Mouse (Mus musculus) kidney, adult 2 months (tissue): ENCODE measurements around the gene Nhej1. TPM values are rescaled to one million over a fixed set of nuclear protein-coding genes. Genes with fewer than 3 reads are reported as not detected.
A peak's percentile ranks its signal among the peaks of the same experiment; 100 is the strongest.

Source experiments
- DNase-seq: peaks from one replicate; pipeline ENCODE4 v3.0.0; 2021
- H3K27ac ChIP-seq: fragments of 200-500 bp; 2 replicates; pipeline ENCODE4 v1.5.1; 2012; ENCODE audit warnings: low read depth, low read length, control low read depth, inconsistent platforms; ENCODE audit not compliant: insufficient read depth
- H3K27me3 ChIP-seq: fragments of 200-500 bp; replicated peaks from 2 replicates; pipeline ENCODE4 v1.6.1; 2012; ENCODE audit warnings: mild to moderate bottlenecking, moderate library complexity, low read length, inconsistent platforms; ENCODE audit not compliant: control insufficient read depth, insufficient read depth
- H3K36me3 ChIP-seq: fragments of 200-500 bp; 2 replicates; pipeline ENCODE4 v1.6.1; 2012; ENCODE audit warnings: mild to moderate bottlenecking, moderate library complexity, low read length, inconsistent platforms; ENCODE audit not compliant: control insufficient read depth, insufficient read depth
- H3K4me1 ChIP-seq: fragments of 200-500 bp; 2 replicates; pipeline ENCODE4 v1.6.1; 2011; ENCODE audit warnings: low read length; ENCODE audit not compliant: control insufficient read depth, insufficient read depth
- H3K4me3 ChIP-seq: fragments of 200-500 bp; 2 replicates; pipeline ENCODE4 v1.5.1; 2011; ENCODE audit warnings: mild to moderate bottlenecking, low read depth, low read length, control low read depth; ENCODE audit not compliant: insufficient read depth
- CTCF ChIP-seq: fragments of 200-500 bp; conservative IDR thresholded peaks from 2 replicates; pipeline ENCODE4 v1.5.1; 2011; ENCODE audit warnings: low read depth, mild to moderate bottlenecking, control low read depth, low read length, moderate library complexity, mixed read lengths; ENCODE audit not compliant: insufficient read depth, insufficient read length
- POLR2A ChIP-seq: fragments of 200-500 bp; IDR thresholded peaks from one replicate; pipeline ENCODE4 v1.6.1; 2011; ENCODE audit warnings: low read depth, low read length, control low read depth
- WGBS: fragments of 180-500 bp; shearing (Covaris S2); methylation state at CpG from one replicate; pipeline ENCODE4 v1.1.7; 2018; 5-methylcytosine and 5-hydroxymethylcytosine counted together
- polyA plus RNA-seq: library from polyadenylated mRNA; depleted of rRNA; stranded (reverse); fragments of >200 nt; gene quantifications from 2 replicates; pipeline ENCODE4 v1.2.3, GENCODE M21; 2012

The Nhej1 gene
- polyA plus RNA-seq, 1 experiment, result 4.2 TPM

DNA sequence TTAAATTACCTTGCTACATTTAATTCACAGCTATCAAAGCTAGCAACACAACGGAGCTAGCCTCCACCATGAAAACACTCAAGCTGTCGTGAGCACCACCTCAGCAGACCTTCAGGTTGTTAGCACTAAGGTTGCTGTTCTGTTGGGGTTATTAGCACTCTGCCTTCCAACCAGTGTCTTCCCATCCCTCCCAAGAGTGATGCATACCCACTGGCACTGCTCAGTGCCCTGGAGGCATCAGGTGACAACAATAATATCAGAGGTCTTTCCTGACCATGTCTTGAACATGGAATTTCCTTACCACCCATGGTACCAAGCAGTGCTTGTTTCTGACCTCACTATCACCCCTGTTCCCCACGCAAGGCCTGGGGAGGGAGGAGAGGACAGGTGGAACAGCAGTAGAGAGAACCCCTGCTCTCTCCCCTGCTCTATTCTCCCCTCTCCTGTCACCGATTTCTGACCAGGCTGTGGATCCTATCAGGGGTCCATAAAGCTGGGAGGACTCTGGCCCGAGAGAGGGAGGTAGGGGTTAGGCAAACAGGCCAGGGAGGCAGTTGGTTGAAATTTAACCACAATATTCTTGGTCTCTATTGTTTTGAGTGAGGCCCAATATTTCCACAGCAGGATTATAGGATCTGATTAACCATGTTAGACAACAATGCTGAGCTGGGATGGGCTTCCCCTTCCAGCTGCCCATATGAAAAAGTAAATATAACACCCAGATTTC, 162.7 kb downstream of the Nhej1 start:
- peaks cover 15% of the 10 kb centered on the region for H3K4me1 ChIP-seq
- peak; percentile 39 for DNase-seq
- H3K27me3 ChIP-seq, result no peaks in the 10 kb centered on the region
- no peaks in the 10 kb centered on the region for H3K36me3 ChIP-seq
- H3K27ac ChIP-seq, result no peak overlapping the region
- no peak overlapping the region for H3K4me3 ChIP-seq
- TF ChIP-seq CTCF (no peak), POLR2A (no peak)
- WGBS, result 66% methylated on average over 5 of the region's 5 CpGs

DNA sequence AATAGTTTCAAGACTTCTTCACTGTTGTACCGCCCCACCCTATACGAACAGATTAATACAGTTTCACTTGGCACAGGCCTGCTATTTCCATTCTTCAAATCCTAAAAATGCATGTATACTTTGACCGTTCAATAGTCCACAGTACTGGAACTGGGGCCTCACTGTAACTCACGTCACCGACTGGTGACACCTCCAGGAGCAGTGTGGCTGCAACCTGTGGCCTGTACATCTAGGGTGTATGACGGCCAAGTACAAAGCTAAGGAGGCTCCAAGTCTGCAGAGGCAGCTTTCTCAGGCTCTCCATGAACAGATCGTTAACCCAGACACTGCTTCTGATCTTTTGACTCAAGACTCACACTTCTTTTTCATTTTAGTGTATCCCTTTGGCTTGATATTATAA, 163.3 kb downstream of the Nhej1 start:
- Histone ChIP-seq H3K4me3 (no peak overlapping the region), H3K27me3 (no peaks in the 10 kb centered on the region), H3K4me1 (peaks cover 15% of the 10 kb centered on the region), H3K36me3 (no peaks in the 10 kb centered on the region), H3K27ac (no peak overlapping the region)
- WGBS, result 64% methylated on average over 7 of the region's 7 CpGs
- TF ChIP-seq POLR2A, result no peak
- no peak for TF ChIP-seq CTCF
- DNase-seq, result no peak

DNA sequence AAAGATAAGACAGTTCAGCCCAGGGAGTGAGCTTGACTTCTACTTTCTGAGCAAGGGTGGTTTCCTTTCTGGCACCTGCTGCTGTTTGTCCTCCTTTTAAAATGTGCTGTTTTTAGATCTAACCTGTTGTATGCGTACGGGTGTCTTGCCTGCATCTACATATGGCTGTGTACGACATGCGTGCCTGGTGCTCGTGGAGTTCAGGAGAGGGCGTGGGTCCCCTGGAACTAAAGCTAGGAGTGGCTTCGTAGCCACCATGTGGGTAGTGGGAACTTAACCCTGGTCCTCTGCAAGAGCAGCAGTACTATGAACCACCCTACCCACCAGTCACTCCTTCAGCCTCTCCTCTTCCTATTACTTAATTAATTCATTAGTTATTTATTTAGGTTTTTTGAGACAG, 164.9 kb downstream of the Nhej1 start:
- TF ChIP-seq POLR2A (no peak), CTCF (no peak)
- no peak overlapping the region for H3K27ac ChIP-seq
- H3K4me1 ChIP-seq, result peaks cover 15% of the 10 kb centered on the region
- no peak for DNase-seq
- H3K36me3 ChIP-seq, result no peaks in the 10 kb centered on the region
- WGBS, result 89% methylated on average over 7 of the region's 7 CpGs
- H3K4me3 ChIP-seq, result no peak overlapping the region
- H3K27me3 ChIP-seq, result no peaks in the 10 kb centered on the region

DNA sequence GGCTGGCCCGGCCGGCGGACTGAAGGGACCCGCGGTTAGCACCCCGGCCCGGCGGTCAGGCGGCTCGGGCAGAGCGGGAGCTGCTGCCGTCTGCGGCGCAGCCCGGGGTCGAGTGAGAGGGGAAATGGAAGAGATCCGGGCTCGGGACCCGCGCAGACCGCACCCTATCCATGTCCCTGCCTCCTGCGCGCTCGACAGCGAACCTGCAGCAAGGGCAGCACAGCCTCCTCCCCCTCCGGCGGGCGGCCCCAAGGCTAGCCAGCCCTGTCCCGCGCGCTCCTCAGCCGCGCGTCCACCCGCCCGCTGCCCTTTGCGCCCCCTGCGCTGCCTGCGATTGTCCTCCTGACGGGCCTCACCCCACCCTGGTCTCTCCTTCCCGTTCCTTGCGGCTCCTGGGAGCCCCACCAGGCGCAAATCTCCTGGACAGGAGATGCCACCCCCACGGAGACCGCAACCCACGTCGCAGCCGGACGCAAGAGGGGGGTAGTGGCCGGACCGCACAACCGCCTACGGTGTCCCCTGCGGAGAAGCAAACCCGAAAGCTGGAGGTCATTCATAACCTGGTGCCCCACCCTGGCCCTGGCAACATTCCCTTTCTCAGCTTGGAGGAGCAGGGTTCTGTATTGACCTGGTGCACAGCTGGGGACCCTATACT, 173.3 kb downstream of the Nhej1 start, which contains the start of gene Ihh:
Ihh (minus strand) TSS at position 117 of the 655 bp plus-strand sequence.
- WGBS, result 2% methylated on average over 54 of the region's 55 CpGs
- no peaks in the 10 kb centered on the region for H3K36me3 ChIP-seq
- H3K27ac ChIP-seq, result peak within 1 kb of the TSS; percentile 94
- TF ChIP-seq POLR2A (no peak), CTCF (no peak)
- DNase-seq, result peak; percentile 79
- peaks cover 2% of the 10 kb centered on the region; the same call in 1 of the 2 replicates for H3K27me3 ChIP-seq
- H3K4me1 ChIP-seq, result peaks cover 20% of the 10 kb centered on the region
- peak within 1 kb of the TSS; percentile 59 for H3K4me3 ChIP-seq

DNA sequence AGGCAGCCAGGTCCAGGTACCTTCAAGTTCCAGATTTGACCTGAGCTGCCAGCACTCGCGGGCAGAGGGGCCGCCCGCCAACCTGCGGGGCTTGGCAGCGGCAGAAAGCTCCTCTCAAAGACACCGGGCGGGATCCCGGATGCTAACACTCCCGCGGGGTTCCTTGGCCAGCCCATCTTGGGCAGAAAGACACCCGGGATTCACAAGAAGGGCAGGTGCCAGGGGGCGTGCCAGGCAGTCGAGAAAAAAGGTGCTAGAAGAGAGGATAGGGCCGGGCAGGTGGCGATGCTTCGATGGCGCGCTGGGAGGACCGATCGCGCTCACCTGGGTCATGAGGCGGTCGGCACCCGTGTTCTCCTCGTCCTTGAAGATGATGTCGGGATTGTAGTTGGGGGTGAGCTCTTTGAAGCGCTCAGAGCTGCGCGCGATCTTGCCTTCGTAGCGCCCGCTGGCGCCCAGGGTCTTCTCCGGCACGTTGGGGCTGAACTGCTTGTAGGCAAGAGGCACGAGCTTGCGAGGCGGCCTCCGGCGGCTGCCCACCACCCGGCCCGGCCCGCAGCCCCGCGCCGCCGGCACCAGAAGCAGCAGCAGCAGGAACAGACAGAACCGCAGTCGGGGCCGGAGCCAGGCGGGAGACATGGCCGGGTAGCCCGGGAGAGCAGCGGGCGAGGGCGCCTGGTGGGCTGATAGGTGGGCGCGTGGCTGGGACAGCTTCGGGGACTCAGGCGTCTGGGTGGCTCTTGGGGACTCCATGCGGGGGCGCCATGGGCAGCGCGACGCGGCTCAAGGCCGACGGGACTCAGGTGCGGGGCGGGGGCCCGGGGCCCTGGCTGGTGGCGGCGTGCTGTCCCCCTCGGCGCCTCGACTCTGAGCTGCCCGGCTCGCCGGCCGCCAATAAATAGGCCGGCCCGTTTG, 174.2 kb downstream of the Nhej1 start:
- DNase-seq, result peak; percentile 63
- H3K4me3 ChIP-seq, result peak overlapping the region; percentile 59
- WGBS, result 1% methylated on average over 84 of the region's 84 CpGs
- peak overlapping the region; percentile 94 for H3K27ac ChIP-seq
- TF ChIP-seq POLR2A, result no peak
- TF ChIP-seq CTCF, result no peak
- no peaks in the 10 kb centered on the region for H3K36me3 ChIP-seq
- peaks cover 20% of the 10 kb centered on the region for H3K4me1 ChIP-seq
- H3K27me3 ChIP-seq, result peaks cover 2% of the 10 kb centered on the region; the same call in 1 of the 2 replicates

DNA sequence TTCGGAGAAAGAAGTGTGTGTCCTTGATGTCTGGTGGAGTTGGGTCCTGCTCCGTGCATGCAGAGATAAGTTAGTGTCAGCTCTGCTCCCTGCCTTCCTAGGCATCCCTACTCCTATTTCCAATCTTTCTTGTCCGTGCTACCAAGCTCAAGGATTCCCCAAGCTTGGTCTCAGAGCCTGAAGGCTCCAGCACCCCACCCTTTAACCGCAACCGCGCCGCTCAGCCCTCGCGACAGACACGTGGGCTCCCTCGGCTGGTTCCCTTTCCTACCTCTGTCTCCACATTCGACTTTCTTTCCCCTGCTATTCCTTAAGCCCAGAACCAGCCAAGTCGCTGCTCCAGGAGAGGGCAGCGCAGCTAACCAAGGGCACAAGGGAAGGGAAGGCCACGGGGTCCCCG, 174.9 kb downstream of the Nhej1 start:
- no peaks in the 10 kb centered on the region for H3K36me3 ChIP-seq
- H3K27me3 ChIP-seq, result peaks cover 2% of the 10 kb centered on the region; the same call in 1 of the 2 replicates
- DNase-seq, result peak; percentile 24
- peak overlapping the region; percentile 59 for H3K4me3 ChIP-seq
- peak overlapping the region; percentile 94 for H3K27ac ChIP-seq
- no peak for TF ChIP-seq POLR2A
- no peak for TF ChIP-seq CTCF
- H3K4me1 ChIP-seq, result peaks cover 20% of the 10 kb centered on the region
- 4% methylated on average over 16 of the region's 16 CpGs for WGBS
